Mouse (Mus musculus): ENCODE results near the gene Srxn1.
"Not testable (repeated sequence)": the region's sequence is repeated elsewhere in the genome, so short reads cannot be mapped to it uniquely, and the experiment has no call there.

The Srxn1 gene

DNA sequence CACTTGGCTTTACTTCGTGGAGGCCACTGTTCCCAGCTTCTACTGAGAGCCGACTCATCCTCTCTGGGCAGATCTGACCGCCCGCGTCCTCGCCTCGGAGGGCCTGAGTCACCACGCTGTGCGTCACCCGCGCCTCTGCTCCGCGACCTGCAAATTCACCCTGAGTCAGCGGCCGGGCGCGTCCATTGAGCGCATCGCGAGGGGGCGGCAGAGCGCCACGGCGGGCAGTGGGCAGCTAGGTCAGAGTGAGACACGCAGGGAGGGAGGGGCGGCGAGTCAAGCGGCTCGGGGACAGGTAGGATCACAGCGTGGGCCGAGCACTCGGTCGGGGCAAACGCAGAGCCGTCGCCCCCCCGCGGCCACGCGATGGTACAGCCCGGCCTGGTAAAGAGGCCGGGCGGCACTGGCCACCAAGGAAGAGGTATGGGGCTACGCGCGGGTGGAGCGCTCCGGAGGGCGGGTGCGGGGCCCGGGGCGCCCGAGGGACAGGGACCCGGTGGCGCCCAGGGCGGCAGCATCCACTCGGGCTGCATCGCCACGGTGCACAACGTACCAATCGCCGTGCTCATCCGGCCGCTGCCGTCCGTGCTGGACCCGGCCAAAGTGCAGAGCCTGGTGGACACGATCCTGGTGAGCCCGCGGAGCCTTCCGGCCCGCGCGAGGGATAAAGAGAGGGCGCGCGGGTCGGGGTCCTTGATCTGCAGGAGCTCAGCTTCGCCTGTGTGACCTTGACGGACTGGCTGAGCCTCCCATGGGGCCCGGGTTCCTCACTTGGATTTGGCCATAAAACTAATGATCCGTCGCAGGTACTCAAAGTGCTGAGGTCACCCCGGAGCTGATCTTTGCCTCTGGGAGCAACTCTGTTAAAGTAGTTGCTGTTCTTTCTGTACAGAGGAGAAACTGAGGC is at the start of gene Srxn1:
Srxn1 (plus strand) TSS at position 199 of the 907 bp plus-strand sequence.
- DNase-seq, result peak; percentile 94

DNA sequence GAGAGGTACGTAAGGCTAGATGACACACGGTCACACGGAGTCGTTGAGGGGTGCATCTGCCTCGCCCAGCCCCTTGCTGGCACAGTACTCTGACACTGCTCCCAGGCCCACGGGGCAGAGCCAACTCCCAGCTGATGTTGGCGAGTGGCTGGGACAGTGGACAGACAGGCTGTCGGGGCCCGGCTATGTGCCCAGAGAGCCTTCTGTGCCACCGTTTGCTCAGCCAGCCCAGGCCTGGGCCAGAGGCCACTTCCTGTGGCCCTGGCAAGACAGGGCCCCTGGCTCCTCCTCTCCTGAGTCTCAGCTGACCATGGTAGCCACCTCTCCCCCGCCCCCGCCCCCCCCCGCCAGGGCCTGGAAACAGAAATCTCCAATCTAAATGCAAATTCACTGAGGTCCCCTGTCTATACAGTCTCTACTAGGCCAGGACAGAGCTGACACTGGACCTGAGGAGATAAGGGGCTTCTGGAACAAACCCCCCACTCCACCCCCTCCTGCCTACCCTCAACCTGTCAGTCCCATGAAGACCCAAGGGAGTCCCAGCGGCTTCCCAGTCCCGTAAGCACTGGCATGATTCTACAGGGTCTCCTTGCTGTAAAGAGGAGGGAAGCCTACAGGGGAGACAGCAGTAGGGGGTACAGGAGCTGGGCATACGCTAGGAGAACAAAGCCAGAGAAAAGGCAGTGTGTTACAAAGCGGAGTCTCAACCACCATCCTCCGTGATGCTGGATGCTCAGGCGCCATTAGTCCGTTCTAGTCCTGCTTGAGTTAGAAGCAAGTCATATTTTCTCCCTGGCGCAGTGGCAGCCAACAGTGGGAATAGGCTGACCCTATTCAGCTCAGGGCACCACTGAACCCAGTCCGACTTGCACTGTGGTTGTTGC is 48.7 kb upstream of the Srxn1 start:
- DNase-seq, result peak; percentile 73

DNA sequence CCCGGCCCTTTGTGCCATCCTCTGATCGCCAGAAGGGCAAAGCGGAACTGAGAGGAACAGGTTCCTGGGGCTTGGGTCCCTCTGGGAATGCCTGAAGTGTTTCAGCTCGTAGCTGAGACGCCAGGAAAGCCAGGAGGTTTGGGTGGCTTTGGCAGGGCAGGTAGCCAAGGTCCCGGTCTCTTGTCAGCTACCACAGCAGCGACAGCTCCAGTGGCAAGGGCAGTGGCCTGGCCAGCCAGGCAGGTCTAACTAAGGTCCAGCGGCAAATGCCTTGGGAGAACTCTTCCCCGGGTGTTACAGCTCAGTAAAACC is 48.1 kb upstream of the Srxn1 start:
- DNase-seq, result no peak

DNA sequence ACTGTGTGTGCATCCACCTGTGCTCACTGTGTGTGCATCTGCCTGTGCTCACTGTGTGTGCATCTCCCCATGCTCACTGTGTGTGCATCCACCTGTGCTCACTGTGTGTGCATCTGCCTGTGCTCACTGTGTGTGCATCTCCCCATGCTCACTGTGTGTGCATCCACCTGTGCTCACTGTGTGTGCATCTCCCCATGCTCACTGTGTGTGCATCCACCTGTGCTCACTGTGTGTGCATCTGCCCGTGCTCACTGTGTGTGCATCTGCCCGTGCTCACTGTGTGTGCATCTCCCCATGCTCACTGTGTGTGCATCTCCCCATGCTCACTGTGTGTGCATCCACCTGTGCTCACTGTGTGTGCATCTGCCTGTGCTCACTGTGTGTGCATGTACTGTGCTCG is 42.5 kb upstream of the Srxn1 start:
- DNase-seq, result not testable (repeated sequence)

DNA sequence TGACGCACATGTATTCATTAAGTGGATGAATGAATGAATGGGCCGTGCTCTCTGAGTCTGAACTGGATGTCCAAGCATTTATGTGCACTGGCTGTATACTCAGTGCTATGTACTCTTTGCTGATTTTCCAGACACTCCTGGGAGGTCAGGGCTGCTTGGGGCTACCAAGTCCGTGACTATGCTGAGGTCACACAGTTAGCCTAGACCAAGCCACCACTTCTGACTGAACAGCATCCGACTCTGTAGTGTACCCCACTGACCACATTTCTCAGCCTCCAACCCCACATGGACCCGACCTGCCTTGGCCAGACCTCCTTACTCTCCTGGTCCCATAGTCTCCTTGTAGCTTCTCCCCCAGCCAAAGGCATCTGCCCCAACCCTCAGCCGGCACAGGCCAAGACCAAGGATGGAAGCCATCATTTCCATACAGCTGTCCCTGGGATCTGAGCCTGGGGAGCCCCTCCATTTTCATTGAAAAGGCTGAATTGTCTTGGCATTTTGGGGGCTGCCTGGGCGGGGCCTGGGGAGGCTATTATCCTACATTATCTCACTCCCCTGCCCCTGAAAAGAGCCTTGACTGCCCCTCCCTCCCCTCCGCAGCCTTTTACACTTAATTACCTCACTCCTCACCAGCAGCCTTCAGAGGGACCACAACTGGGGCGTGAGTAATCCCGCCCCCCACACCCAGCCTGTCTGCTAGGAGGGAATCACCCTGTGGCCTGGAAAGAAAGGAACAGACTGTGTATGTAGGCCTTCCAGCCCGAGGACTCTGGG is 36.5 kb upstream of the Srxn1 start:
- no peak for DNase-seq

DNA sequence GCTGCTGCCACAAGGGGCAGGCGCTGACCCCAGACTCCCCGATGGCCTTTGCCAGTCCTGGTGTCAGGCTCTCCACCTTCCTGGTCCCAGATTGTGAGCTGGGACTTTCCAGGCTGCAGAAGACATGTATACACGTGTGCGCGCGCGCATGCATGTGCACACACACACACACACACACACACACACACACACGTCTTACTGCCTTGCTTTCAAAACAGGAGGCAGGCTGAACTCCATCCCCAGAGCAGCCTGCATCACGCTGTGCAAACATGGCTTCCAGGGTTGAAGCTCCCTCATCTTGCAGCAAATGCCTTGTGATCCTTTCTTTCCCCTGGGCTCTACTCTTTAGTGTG is 35.9 kb upstream of the Srxn1 start:
- DNase-seq, result no peak

DNA sequence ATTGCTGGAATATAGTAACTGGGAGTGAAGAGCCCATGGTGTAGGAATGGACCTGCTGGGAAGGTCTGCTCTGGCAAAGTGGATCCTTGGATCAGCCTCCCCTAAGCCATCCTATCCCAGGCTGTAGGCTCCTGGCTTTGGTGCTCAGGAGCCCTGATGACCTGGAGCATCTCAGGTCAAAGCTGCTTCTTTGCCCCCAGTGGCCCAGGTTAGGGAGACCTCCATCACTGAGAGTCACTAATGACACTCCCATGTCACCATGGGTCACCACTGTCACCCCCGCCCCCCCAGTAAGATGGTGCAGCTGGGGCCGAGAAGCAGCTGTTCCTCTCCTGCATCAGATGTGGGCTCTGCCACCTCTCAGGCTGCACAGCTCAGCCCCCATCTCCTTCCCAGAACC is 35.4 kb upstream of the Srxn1 start:
- no peak for DNase-seq

DNA sequence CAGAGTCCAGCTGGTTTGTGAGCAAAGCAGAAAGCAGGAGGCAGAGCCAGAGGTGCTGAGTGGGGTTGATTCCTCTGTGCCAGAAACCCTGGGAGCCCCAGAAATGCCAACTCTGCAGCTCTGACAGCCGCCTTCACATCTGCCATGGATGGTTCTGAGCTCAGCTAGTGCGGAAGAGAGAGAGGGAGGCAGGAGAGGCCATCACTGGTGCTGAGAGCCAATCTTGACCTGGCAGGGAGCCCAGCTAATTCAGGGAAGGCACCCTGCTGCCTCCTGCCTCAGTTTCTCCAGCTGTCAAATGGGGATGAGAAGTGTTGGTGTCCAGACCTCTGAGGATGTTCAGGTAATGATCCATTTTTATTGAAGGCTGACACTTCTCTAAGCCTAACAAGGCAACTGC is 30.8 kb upstream of the Srxn1 start:
- DNase-seq, result no peak

DNA sequence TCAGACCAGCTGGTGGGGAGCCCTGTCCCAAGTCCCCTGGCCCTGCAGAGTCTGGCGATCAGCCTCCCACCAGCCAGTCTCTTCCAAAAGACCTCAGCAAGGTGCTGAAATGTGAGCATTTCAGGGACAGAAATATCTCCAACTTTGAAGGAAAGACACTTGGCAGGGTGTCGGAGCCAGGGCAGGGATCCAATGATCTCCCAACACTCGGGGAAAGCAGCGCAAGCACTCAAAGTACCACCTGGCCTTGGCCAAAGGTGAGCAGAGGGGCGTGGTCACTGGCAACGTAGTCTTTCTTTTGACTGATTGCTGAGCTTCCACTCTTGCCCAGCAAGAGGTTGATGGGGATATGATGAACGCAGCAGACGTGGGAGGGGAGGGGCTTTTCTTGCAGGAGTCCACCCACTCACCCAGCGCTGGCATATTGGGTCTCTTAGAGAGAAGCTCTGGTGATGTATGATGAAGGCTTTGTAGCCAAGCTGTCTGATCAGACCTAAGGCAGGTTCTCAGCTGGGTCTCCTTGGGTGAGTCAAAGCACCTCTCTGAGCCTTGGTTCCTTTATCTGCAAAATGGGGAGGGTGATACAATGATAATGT is 29.9 kb upstream of the Srxn1 start:
- no peak for DNase-seq

DNA sequence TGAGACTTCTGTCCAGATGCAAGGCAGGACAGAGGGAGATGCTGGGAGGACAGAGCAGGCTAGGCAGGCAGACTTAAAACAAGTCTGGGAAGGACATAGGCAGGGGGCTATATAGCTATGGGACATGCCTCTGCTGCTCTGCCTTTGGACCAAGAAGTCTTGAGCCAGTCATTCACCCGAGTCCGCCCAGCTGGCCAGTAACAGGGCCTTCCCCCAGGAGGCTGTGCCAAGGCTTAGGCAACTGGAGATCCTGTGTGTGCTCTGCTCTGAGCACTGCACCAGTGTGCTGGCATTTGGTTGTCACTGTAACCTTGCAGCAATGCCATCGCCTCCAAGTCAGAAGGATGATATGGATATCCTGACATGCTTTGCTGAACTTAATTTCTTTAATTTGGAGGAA is 28.0 kb upstream of the Srxn1 start:
- DNase-seq, result no peak

DNA sequence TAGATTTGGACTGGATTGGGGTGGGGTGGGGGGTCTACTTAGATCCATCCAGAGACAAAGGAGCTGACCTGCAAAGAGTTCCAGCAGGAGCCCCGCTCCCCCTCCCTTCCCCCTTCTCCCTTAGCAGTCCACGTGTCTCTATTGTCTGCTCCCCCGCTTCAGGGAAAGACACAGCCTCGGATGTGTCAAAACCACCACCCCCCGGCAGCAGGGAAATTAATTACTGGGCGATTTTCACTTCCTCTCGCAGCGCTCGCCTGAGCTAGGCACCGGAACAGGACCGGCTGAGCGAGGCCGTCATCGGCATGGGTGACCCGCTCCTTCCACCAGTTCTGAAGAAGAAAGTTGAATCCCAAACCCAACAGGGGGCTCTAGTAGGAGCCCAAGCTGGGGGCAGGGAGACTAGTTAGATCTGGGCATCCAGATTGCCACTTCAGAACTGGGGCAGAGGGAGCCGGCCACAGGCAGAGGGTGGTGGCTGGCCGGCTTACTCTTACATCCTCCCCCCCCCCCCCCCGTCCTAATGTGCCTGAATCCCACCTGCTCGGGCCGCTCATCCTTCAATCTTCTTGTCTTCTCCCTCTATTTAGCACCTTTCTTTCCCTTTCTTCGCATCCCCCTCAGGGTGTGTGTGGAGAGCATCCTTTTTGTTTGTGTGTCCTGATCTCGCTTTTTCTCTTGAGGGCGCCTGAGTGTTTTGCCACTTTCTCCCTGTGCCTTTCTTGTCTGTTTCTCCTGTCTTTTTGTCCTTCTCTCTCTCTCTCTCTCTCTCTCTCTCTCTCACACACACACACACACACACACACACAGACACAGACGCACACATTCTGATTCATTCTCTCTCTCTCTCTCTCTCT is 24.4 kb upstream of the Srxn1 start, which contains the start of gene Scrt2:
Scrt2 (plus strand) TSS at position 845 of the 857 bp plus-strand sequence.
- DNase-seq, result no peak

DNA sequence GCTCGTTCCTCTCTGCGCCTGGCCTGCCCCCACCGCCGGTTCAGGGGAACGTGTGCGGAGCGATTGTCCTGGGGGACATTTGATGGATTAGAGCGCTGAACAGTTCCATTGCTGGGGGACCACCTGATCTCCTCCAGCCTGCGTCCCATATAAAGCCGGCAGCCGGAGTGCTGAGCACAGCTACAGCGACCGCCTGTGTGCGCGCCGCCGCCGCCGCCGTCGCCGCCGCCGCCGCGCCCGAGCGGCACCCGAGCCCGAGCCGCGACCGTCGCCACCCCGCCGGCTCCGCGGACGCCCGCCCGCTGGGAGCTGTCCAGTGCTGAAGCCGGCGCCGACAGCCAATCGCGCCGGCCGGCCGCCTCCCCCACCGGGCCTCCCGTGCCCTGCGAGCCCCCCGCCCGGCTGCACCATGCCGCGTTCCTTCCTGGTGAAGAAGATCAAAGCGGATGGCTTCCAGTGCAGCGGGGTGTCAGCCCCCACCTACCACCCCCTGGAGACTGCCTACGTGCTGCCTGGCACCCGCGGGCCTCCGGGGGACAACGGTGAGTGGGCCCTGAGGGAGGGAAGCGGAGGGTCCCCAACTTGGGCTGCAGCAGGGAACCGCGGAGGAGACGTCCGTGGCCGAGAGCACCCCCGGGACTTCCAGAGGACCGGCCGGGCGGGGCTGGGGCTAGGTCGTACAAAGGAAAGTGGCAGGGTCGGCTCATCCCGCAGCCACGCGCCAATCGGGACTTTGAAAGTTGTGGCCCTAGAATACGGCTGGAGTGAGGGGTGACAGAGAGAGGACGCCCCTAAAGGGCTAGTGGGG is 23.5 kb upstream of the Srxn1 start:
- peak; percentile 53 for DNase-seq

DNA sequence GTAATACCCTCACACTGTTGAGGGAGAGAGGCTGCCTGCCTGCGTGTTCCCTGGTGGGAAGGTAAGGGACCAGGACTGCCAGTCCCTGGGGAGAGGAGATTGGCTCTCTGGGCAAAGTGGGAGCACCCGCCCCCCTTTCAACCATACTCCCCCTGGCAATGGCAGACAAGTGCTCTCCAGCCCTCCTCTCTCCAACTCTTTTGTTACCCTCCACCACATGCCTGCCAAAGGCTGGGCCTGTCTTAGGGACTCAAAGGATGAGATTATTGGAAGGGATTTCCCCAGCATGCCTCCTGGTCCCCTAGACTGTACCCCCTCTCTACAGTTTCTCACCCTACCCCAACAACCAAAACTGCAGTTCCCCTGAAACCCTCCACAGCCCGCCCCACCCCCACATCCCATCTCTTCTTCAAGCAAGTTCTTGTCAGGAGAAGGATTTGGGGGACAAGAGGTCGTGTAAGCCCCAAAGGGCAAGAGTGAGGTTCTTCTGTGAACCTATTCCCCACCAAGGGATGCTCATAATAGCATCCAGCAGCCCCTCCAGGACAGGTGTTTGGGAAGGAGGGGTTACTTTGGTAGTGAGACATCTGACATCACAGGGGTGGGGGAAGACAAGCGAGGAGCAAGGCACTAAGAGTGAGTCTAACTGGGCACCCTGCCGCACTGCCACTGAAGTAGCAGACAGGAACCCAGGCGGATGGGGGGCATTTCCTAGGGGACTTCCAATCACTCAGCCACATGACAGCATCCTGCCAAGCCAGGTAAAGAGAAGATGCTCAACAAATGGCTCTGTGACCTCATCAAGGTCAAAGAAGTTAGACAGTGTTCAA is 22.6 kb upstream of the Srxn1 start:
- DNase-seq, result no peak

DNA sequence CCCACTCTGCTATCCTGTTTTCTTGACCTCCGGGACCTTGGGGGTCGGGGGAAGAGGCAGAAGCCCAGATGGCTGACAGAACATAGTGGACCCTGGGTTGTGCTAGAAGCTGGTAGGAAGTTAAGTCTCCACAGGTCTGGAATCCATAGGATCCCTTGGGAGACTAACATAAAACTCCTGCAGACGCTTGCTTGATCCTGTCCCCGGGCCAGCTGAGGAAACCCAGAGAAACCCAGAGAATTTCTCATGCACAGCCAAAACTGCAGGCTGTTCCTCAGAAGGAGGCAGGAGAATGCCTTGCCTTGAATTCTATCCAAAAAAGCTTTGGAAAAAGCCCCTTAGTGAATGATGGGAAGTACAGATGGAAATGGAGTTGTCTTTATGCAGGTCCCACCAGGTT is 21.9 kb upstream of the Srxn1 start:
- DNase-seq, result no peak

DNA sequence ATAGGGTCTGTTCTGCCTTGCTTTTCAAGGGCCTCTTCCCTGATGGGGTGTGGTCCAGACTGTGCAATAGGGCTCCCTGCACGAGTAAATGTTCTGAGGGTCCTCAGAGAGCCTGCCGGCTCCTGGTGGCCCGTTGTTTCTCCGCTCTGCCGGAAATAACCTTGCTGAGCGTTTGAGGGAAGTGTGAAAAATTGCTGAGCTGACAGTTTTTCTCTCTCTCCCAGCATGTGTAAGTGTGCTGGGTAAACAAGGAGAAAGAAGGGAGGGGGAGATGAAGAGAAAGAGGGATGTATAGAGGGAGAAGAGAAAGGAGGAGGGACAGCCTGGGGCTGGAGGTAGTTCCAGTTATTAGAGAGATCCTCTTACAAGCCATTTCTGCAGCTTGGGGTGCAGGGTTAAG is 21.0 kb upstream of the Srxn1 start:
- no peak for DNase-seq

DNA sequence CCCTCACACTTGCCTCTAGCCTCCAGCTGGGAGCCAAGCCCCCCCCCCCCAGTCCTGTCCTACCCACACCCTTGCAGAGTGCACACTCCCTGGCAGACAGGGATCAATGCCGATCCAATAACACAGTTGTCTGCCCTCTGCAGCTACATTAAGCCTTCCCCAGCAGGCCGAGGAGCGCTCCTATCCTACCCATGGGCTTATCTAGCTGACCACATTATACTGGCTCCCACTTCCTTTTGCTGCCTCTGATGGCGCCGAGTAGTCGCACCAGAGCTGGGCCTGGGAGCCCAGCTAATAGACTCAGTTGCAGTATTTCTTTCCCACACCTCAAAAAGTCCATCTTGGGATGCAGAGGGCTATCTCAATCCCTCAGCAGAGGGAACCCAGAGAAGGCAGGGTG is 19.9 kb upstream of the Srxn1 start:
- no peak for DNase-seq

DNA sequence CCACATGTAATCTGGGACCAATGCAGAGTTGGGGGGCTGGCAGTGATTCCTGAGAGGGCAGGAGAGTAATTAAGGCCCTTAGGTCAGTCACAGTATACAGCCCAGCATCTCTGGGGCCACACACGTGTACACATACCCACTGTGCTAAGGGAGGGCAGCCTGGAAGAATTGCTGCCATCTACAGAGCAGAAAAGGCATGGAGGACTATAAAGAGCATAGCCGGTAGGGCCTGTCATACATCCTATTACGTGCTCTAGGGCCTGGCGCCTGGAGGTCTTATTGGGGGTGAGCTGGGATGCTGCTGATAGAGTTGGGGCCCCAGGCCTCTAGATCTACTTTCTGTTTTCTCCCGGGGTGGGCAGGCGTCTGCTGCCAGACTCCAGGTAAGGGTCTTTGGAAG is 18.9 kb upstream of the Srxn1 start:
- no peak for DNase-seq

DNA sequence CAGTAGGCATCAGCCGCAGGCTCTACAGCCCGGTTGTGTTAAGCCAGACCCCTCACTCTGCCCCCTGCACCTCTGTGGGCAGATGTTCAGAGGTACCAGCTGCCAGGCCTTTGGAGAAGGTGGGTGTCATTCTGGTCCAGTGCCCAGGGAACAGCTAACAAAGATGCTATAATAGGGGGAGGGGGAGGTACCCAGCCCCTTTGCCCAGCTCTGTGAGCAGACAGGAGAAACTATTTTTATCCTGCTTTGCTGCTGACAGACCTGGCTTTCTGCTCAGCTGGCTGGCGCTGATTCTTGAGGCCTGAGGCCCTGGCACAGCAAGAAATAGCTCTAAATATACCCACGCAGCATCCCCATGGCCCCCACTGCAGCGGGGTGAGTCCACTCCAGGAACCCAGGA is 18.2 kb upstream of the Srxn1 start:
- DNase-seq, result no peak

DNA sequence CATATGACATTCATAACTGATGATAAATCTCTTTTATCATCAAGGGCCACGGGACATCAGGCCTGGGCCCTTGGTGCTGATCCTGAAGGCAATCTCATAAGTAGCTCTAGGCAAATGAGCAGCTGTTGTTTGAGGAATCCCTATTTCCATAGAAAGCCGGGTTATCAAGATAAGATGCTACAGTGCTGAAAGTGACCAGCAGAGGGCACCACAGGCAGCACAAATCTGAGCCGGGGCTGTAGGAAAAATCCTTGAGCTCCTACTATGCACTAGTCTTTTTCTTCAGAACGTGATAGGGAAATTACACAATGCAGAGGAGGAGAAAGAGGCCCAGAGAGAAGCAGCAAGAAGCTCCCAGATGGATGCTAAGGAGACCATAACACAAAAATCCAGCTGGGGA is 16.2 kb upstream of the Srxn1 start:
- peak; percentile 75 for DNase-seq

DNA sequence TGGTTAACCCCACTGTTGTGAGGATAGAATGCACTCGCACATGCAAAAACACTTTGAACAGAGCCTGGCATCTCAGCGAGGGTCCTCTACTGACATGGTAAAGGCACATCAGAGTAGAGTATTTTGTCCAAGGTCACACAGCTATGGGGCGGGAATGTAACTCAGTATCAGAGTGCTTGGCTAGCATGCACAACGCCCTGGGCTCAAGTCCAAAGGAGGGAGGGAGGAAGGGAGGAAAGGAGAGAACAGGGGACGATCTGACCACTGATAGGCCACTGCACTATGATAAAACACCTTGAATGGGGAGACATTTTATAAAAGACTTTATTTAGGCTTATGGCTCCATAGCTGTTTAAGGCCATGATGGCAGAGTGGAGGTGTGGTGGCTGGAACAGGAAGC is 15.7 kb upstream of the Srxn1 start:
- no peak for DNase-seq

Measured in cerebellum, adult 8-10 months (tissue).